Mouse (Mus musculus) stomach, adult 2 months (tissue): Measurements from ENCODE around the gene Stc2. TPM values are rescaled to one million over a fixed set of nuclear protein-coding genes. Genes with fewer than 3 reads are reported as not detected.

Source experiments
- polyA plus RNA-seq: library from polyadenylated mRNA; depleted of rRNA; stranded (reverse); fragments of >200 nt; gene quantifications from 2 replicates; pipeline ENCODE4 v1.2.3, GENCODE M21; 2012; rRNA removed

The Stc2 gene
- 4.2 and 5.3 TPM in 2 replicates for polyA plus RNA-seq

DNA sequence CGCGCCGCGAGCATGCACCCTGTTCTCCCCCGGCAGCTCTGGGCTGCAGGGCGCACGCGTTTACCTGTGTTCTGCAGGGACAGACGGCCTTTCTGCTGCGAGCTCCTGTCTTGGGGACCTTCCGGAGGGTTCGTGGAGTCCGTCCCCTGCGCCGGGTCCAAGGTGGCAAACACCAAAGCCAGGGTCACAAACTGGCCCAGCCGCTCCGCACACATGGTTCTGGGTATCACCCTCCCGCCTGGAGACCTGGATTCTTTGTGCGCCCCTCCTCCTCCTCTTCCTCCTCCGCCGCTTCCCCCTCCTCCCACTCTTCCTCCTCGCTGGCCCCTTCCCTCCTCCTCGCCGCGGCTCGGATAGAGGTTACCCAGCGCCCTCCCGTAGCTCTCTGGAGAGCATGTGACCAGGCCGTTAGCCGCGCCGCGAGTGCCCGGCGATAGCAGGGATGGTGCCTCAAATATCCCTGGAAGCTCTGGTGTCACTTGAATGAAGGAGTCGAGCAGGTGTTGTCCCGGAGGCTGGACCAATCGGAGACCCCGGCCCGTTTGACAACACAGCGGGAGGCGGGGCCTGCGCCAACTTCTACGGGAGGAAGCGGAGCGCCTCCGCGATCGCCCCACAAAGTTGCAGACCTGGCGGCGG, at the start of gene Stc2:
Gene Stc2 (minus strand): TSS at position 427 of the 639 bp plus-strand sequence.

Other genes with a start within 250 kb of the Stc2 start
- gene Gm17332, start 187.6 kb downstream of the Stc2 start, polyA plus RNA-seq: not detected in 2 replicates